Mouse (Mus musculus) kidney, embryonic 15.5 days (tissue): ENCODE measurements around the gene Itga11. TPM values are rescaled to one million over a fixed set of nuclear protein-coding genes. Genes with fewer than 3 reads are reported as not detected.
A peak's percentile ranks its signal among the peaks of the same experiment; 100 is the strongest.

Source experiments
- ATAC-seq: fragments of 200-750 bp; cut with Nextera tagmentation; replicated peaks from 2 replicates; pipeline ENCODE4 v1.8.0; 2017; ENCODE audit warnings: moderate TSS enrichment; ENCODE audit not compliant: low FRiP score
- H3K27ac ChIP-seq: fragments of 300-500 bp; sonication (generic); 2 replicates; pipeline ENCODE4 v1.5.1; 2015; ENCODE audit warnings: mild to moderate bottlenecking, inconsistent platforms
- H3K27me3 ChIP-seq: fragments of 300-500 bp; sonication (generic); 2 replicates; pipeline ENCODE4 v1.6.1; 2015; ENCODE audit warnings: inconsistent platforms
- H3K36me3 ChIP-seq: fragments of 300-500 bp; sonication (generic); 2 replicates; pipeline ENCODE4 v1.6.1; 2015; ENCODE audit warnings: inconsistent platforms
- H3K4me1 ChIP-seq: fragments of 300-500 bp; sonication (generic); 2 replicates; pipeline ENCODE4 v1.6.1; 2015; ENCODE audit warnings: inconsistent platforms
- H3K4me2 ChIP-seq: fragments of 300-500 bp; sonication (generic); 2 replicates; pipeline ENCODE4 v1.6.1; 2015; ENCODE audit warnings: moderate library complexity, mild to moderate bottlenecking, inconsistent platforms
- H3K4me3 ChIP-seq: fragments of 300-500 bp; sonication (generic); replicated peaks from 2 replicates; pipeline ENCODE4 v1.5.1; 2015; ENCODE audit warnings: mild to moderate bottlenecking, inconsistent platforms
- H3K9ac ChIP-seq: fragments of 300-500 bp; sonication (generic); 2 replicates; pipeline ENCODE4 v1.6.1; 2015; ENCODE audit warnings: mild to moderate bottlenecking, inconsistent platforms
- H3K9me3 ChIP-seq: fragments of 300-500 bp; sonication (generic); replicated peaks from 2 replicates; pipeline ENCODE4 v1.6.1; 2016; ENCODE audit warnings: inconsistent platforms
- WGBS: fragments of 180-500 bp; shearing (Covaris S2); methylation state at CpG from one replicate; pipeline ENCODE4 v1.1.7; 2015; ENCODE audit warnings: mixed read lengths; 5-methylcytosine and 5-hydroxymethylcytosine counted together
- polyA plus RNA-seq: library from polyadenylated mRNA; unstranded; fragments of >200 nt; fragmentation: Nextera tagmentation; extraction: Ambion mirVana; gene quantifications from 2 replicates; pipeline ENCODE4 v1.2.1, GENCODE M21; 2015

The Itga11 gene
- polyA plus RNA-seq, 1 experiment from 2014 or later, result 1.2 TPM

DNA sequence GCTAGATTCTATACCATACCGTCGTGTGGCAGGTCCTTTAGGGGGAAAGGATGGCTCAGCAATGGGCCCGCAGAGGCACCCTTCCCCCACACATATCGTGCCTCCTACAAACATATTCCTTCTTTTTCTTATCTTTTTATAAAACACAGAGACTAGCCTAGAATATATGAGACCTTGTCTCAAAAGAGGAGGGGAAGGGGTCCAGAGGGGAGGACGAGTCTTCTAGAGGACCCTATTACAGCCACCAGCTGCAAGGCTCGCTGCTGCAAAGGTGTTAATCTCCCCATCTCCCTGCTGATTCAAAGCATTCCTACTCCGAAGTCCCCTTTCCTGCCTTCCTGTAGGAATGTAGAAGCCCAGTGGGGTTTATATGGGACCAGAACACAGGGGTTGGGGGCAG, 148.8 kb downstream of the Itga11 start:
- peak overlapping the region; percentile 35; the same call in 1 of the 2 replicates for H3K4me2 ChIP-seq
- no peaks in the 10 kb centered on the region for H3K9me3 ChIP-seq
- no peak for ATAC-seq
- H3K9ac ChIP-seq, result no peak overlapping the region
- H3K36me3 ChIP-seq, result no peaks in the 10 kb centered on the region
- no peaks in the 10 kb centered on the region for H3K27me3 ChIP-seq
- H3K4me1 ChIP-seq, result peaks cover 35% of the 10 kb centered on the region
- H3K27ac ChIP-seq, result peak overlapping the region; percentile 15; the same call in 1 of the 2 replicates
- 14% methylated on average over 7 of the region's 7 CpGs for WGBS
- H3K4me3 ChIP-seq, result no peak overlapping the region

DNA sequence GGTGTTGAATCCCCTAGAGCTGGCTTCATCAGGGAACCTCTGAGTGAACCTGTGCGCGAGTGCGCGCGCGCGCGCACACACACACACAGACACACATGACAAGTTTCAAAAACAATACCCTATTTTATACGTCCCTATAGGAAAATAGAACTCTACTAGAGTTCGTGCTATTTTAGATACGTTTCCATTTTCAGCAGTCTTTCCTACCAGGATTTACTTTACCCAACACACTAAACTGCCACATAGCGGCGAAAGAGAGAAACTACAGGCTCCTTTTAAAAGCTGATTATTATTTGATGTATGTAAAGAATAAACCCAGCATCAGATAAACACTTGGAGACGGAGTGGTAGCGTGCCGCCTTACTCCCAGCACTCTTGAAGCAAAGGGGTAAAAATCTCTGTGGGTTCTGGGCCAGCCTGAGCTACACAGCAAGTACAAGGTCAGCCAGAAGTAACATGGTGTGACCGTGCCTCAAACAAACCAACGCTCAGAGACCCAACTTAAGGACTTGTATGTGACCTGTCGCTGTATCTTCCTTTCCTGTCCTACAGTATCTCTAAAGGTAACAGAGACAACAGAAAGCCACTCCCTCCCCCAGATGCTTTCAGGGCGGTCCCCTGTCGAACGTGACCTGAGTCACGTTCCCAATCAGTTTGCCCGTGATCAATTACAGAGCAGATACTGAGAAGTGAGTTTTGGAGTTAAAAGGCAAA, 150.5 kb downstream of the Itga11 start:
- no peak; the same call in 1 of the 2 replicates for ATAC-seq
- peak overlapping the region; percentile 77 for H3K27ac ChIP-seq
- H3K4me3 ChIP-seq, result peak overlapping the region; percentile 34
- H3K9me3 ChIP-seq, result no peaks in the 10 kb centered on the region
- H3K36me3 ChIP-seq, result no peaks in the 10 kb centered on the region
- peak overlapping the region; percentile 61 for H3K4me2 ChIP-seq
- 9% methylated on average over 24 of the region's 24 CpGs for WGBS
- H3K9ac ChIP-seq, result no peak overlapping the region
- peaks cover 35% of the 10 kb centered on the region for H3K4me1 ChIP-seq
- no peaks in the 10 kb centered on the region for H3K27me3 ChIP-seq

DNA sequence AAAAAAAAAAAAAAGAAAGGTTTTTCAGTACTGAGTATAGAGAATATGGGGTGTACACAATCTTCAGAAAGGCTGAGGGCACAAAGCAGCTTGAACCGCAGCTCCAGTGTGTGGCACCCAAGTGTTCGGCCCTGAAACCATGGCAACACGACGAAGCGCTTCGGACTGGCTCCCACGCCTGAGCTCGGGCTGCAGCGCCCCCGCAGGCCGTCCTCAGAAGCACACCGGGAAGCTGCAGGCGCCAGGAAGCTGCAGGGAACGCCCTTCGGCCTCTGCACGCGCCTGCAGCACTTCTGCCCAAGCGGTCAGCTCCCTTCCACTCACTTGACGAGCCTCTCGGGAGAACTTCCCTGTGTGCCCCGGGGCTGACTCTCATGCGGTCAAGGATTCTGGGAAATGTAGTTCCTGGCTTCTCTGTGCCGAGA, 151.0 kb downstream of the Itga11 start:
- H3K9me3 ChIP-seq, result no peaks in the 10 kb centered on the region
- WGBS, result 0% methylated on average over 23 of the region's 23 CpGs
- peak overlapping the region; percentile 34 for H3K4me3 ChIP-seq
- H3K27ac ChIP-seq, result peak overlapping the region; percentile 77
- H3K9ac ChIP-seq, result no peak overlapping the region
- H3K4me1 ChIP-seq, result peaks cover 35% of the 10 kb centered on the region
- peak overlapping the region; percentile 61 for H3K4me2 ChIP-seq
- ATAC-seq, result peak; percentile 96
- H3K36me3 ChIP-seq, result no peaks in the 10 kb centered on the region
- H3K27me3 ChIP-seq, result no peaks in the 10 kb centered on the region

DNA sequence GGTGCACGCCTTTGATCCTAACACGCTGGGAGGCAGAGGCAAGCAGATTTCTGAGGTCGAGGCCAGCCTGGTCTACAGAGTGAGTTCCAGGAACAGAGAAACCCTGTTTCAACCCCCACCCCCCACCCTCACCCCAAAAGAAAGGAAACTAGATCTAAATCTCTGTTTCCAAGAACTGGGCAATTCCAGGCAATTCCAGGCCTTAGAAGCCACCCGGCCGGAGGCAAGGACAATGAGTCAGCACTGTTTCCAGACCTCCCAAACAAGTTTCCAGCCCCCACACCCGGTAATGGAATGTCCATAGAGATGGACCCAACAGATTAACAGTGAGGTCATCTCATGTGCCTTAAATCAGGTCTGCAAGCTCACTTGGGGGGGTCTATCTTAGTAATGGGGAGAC, 152.3 kb downstream of the Itga11 start:
- Histone ChIP-seq H3K27me3 (no peaks in the 10 kb centered on the region), H3K4me2 (no peak overlapping the region), H3K9me3 (no peaks in the 10 kb centered on the region), H3K36me3 (no peaks in the 10 kb centered on the region), H3K27ac (0 out of 2 replicates have a peak overlapping the region, but pooled peaks have one; percentile 9), H3K4me1 (peaks cover 35% of the 10 kb centered on the region), H3K9ac (no peak overlapping the region), H3K4me3 (no peak overlapping the region)
- no peak for ATAC-seq
- WGBS, result 78% methylated on average over 6 of the region's 6 CpGs

Other genes starting within 250 kb of the Itga11 start
- 16.8 and 19.1 TPM in 2 replicates for gene Coro2b, start 140.8 kb upstream of the Itga11 start, polyA plus RNA-seq
- 22.7 and 23.2 TPM in 2 replicates for gene Fem1b, start 134.1 kb downstream of the Itga11 start, polyA plus RNA-seq
- gene Cln6, start 161.0 kb downstream of the Itga11 start, polyA plus RNA-seq, result 23.2 and 27.1 TPM in 2 replicates
- gene Calml4, start 180.3 kb downstream of the Itga11 start, polyA plus RNA-seq, result 102 and 107 TPM in 2 replicates